Mouse (Mus musculus): ENCODE measurements around the gene Ech1.

Ech1 gene

GRCm38 (mm10) chr7:28820358-28821260 is 4.4 kb upstream of the Ech1 start:
- DNase-seq = peak in 1 of 2 experiments; percentile 24

GRCm38 (mm10) chr7:28821261-28821831 is 3.7 kb upstream of the Ech1 start:
- DNase-seq = peak; percentile 82 to 87

DNA sequence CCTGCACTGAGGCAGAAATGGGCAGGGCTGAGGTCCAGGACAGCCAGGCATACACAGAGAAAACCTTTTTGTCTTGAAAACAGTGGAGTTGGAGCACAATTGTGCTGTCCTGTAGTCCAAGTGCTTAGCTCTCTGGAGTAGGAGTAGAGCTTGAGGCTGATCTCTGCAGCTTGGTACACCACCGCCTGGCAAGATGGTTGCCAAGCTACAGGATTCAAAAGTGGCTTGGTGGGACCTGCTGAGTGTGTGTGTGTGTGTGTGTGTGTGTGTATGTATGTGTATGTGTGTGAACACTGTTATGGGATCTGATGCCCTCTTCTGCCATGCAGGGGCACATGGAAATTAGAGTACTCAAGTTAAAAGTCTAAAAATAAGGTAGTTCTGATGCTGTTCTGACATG is 2.5 kb upstream of the Ech1 start:
- no peak for DNase-seq

DNA sequence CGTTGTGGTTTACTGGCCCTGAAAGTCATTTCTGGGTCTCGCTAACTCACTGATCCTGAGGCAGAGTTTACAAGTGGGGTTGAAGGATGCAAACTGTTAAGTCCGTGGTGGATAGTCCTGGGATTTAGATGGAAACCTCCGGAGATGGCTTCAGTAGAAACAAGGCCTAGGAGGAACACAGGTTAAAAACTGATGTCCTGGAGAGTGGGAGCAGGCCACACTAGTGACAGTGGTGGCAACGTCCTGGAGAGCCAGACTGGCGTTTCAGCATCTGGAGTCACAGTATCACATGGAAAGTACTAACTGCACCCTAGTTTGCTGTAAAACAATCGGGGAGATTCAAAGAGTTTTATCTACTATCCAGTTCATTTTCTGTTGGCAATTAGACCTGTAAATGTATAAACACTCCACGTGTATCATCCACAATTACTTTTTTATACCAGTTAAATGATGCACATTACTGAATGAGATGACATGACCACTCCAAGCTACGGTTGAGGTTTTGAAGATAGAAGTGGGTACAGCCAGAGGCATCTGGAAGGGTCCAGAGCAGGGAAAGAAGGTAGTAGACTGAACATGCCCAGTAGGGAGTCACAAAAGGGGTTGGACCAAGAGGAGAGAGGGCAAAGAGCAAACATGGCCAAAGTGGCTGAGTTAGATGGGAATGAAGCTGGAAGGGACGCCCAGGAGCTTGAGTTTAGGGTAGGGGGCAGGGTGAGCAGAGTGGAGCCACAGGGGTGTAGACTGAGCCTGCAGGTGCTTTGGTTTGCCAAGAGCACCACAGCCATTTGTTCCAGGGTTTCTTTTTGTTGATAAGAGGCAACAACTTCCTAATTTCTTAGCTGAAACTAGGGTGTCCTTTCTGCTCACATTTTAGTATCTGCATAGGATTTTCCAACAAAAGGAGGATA is 1.8 kb upstream of the Ech1 start:
- no peak for DNase-seq

DNA sequence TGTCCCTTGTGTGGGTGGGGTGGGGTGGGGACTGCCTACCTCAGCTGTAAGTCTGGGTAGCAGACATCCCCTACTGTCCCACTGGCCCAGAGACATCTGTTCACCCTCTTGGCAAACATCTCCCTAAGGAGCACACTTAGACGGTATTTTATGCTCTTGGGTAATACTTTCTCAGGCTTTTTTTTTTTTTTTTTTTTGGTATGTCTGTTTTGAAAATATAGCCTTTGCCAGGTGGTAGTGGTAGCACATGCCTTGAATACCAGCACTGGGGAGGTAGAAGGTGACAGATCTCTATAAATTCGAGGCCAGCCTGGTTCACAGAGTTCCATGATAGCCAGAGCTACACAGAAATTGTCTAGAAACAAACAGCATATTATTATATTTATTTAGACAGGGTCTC is 1.1 kb upstream of the Ech1 start:
- DNase-seq = no peak

GRCm38 (mm10) chr7:28825686-28826401 is 827 bp downstream of the Ech1 start:
- peak in 1 of 2 experiments; percentile 37 for DNase-seq

GRCm38 (mm10) chr7:28826402-28826772 is 1.4 kb downstream of the Ech1 start:
- DNase-seq = no peak

- peak in 1 of 2 experiments; percentile 58 for DNase-seq
These were observed 2.3 kb downstream of the Ech1 start for GRCm38 (mm10) chr7:28827338-28827737.

DNA sequence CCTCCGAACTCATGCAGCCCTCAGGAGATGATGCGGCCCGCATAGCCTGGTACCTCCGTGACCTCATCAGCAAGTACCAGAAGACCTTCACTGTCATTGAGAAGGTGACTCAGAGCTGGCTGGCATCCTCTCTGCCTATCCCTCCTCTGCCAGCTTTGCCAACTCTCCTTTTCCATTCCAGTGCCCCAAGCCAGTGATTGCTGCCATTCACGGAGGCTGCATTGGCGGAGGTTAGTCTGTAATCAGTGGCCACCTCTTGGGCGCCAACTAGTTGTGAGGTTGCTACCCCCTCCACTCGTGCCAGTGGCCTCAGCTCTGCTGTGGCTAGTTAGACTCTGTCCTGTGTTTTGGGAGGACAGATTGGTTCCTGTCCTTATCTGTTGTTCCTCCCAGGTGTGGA is 4.8 kb downstream of the Ech1 start:
- no peak for DNase-seq

DNA sequence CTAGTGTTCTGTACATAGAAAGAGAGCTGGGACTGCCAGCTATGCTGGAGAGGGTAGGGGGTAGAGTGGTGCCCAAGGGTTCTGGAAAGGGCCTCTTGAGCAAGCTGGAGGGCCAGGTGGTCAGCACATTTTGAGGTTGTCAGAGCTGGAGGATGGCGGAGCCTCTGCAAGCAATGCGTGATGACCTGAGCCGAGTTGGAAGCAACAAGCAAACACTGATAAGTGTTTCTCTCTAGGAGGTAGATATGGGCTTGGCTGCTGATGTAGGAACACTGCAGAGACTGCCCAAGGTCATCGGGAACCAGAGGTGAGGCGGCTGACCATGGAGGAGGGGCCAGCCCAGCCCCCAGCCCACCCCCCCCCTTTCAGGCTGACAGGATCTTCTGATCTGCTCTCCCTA is 6.0 kb downstream of the Ech1 start:
- no peak for DNase-seq

GRCm38 (mm10) chr7:28831411-28832125 is 6.6 kb downstream of the Ech1 start:
- no peak for DNase-seq

GRCm38 (mm10) chr7:28832137-28832536 is 7.1 kb downstream of the Ech1 start:
- DNase-seq = no peak

DNA sequence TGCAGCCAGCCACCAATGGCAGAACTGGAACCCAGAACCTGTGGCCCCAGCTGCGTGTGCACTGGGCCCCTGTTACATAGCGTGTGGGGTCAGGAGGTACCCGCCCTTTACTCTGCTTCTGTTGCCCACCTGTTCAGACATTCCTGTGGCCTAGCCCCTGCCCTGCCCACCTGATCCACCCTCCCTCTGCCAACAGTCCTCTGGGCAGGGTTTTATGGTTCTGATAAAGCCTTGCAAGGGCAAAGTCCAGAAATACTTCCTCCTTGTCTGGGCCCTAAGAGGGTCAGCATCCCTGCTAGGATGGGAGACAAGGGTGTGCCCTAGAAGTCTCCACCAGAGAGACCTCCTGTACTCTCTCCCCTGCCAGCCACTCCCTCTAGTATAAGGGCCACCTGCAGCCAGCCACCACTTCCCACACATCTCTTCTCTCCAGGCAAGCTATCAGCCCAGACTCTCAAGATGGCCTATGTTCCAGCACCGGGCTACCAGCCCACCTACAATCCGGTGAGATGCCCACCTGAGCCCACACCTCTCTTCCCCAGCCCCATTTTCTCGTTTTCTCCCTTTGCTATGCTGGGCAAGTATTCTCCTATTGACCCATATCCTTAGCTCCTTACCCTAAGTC is 8.8 kb downstream of the Ech1 start, which contains the start of gene Lgals4:
Gene Lgals4 (plus strand): TSS at position 132 of the 625 bp plus-strand sequence.
- no peak for DNase-seq

DNA sequence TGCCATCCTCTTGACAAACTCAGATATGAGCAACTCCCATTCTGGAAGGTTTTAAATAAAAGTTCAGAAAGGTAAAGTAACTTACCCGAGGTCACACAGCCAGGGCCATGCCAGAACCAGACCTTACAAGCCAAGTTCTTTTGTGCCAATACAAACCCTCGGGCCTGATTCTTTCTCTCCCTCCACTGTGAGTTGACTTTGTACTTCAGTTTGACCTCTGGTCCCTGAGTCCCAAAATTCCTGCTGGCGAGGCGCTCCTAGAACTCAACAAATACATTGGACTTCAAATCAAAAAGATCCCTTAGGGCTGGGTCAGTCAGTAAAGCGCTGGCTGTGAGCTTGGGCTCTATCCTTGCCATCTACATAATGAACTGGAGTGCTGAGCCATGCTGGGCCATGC is 11.9 kb downstream of the Ech1 start:
- no peak for DNase-seq

GRCm38 (mm10) chr7:28838331-28838730 is 13.3 kb downstream of the Ech1 start:
- peak in 1 of 2 experiments; percentile 27 for DNase-seq

DNA sequence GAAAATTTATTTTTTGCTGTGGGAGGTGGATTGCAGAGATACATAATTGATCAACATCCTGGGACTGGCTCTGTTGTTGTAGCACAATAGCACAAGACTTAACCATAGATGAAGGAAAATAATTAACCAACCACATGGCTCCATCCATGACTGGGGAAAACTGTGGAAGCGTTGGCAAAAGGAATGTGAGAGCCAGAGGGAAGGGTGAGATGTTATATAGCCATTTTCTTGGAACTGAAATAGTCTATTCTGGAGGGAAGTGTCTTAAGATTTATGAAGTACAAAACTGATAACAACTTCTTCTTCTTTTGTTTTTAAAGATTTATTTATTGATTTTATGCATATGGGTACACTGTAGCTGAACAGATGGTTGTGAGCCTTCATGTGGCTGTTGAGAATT is 22.3 kb downstream of the Ech1 start:
- DNase-seq = no peak

DNA sequence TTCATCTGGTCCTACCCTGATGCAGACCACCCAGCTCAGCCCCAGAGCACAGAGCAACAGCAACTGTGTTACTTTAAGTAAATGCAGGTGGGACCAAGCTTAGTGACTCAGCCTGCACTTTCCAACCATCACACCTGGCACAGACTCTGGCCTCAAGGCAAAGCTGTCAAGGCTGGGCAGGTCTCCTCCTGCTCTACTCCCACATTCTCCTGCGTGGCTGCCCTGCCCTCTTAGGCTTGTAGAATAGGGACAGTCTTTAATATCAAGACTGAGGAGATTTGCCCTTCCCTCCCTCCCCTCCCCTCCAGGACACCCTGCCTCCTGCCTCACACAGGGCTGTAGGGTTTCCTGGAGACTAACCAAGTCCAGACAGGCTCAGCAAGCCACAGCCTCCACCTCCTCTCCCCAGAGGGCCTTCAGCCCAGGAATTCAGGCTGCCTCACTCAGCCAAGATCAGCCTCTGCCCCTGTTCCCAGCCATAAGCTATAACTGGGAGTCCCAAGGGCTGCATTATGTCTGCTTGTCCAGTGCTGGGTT is 24.8 kb downstream of the Ech1 start:
- no peak for DNase-seq

DNA sequence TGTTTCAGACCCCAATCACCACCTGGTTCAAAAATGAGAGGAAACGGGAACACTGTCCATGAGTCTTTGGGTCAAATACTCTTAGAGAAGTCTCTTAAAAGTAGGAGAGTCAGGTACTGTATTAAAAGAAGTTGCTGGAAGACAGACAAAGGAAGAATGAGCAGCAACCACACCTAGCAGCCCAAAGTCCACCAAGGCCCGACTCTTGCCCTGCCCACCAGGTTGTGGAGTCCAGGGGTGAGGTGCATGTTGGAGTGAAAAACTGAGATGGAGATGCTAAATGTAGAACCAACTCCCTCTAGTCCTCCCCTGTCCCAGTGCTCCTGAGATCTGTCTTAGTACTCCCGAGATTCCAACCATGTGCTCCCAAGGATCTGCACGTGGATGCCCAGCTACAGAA is 25.6 kb downstream of the Ech1 start:
- no peak for DNase-seq

- DNase-seq = no peak
These were observed 34.9 kb downstream of the Ech1 start for GRCm38 (mm10) chr7:28859953-28860352.

DNA sequence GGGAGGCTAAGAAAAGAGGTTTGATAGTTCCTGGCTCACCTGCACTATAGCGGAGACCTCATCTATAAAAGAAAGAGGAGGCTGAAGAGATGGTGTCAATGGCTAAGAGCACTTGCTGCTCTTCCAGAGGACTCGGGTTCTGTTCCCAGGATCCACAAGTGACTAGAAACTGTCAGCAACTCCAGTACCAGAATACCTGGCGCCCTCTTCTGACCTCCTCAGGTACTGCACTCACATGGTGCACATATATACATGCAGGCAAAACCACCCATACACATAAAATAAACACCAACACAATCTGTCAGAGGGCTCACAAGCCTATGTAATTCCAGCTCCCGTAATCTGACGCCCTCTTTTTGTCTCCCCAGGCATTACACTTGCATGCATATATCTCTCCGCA is 35.9 kb downstream of the Ech1 start:
- no peak for DNase-seq
